Mouse (Mus musculus): ENCODE measurements around the gene Det1. TPM values are rescaled to one million over a fixed set of nuclear protein-coding genes. Genes with fewer than 3 reads are reported as not detected.
A peak's percentile ranks its signal among the peaks of the same experiment; 100 is the strongest.

Gene Det1
- polyA plus RNA-seq, 1 experiment from 2014 or later = 17.7 TPM

- Histone ChIP-seq H3K9ac (replicated peaks) (no peak overlapping the region), H3K4me1 (replicated peaks) (peaks cover 14% of the 10 kb centered on the region), H3K36me3 (peaks cover 60% of the 10 kb centered on the region), H3K4me3 (replicated peaks) (no peak overlapping the region), H3K27me3 (no peaks in the 10 kb centered on the region), H3K9me3 (no peaks in the 10 kb centered on the region), H3K4me2 (replicated peaks) (no peak overlapping the region), H3K27ac (no peak overlapping the region)
- no peak for ATAC-seq
- 90% methylated on average over 5 of the region's 5 CpGs for WGBS
Measured at GRCm38 (mm10) chr7:78841601-78842000, 5.5 kb downstream of the Det1 start.

DNA sequence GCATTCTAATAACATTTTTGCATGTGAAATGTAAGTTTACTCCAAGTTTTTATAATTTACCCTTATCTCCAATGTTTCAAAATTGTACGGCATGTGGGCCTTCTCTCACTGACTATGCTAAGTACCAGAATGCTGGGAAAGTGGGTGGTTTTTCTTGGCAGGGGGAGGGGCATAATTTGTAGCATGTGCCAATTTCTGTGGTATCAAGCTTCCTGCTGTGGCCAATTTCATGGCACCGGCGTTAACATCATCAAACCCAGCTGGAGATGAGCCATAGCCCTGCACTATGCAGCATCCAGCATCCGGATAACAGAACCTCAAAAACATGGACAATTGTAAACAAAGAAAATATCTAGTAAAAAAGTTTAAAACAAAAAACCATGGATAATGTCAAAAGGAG lies 9.8 kb downstream of the Det1 start:
- ATAC-seq = no peak
- Histone ChIP-seq H3K4me3 (replicated peaks) (no peak overlapping the region), H3K4me1 (replicated peaks) (no peaks in the 10 kb centered on the region), H3K27me3 (no peaks in the 10 kb centered on the region), H3K9ac (replicated peaks) (no peak overlapping the region), H3K4me2 (replicated peaks) (no peak overlapping the region), H3K27ac (no peak overlapping the region), H3K9me3 (no peaks in the 10 kb centered on the region), H3K36me3 (peaks cover 63% of the 10 kb centered on the region)
- 77% methylated on average over 4 of the region's 4 CpGs for WGBS

- Histone ChIP-seq H3K9ac (replicated peaks) (no peak overlapping the region), H3K27me3 (no peaks in the 10 kb centered on the region), H3K27ac (no peak overlapping the region), H3K36me3 (peaks cover 52% of the 10 kb centered on the region), H3K9me3 (no peaks in the 10 kb centered on the region), H3K4me2 (replicated peaks) (no peak overlapping the region), H3K4me1 (replicated peaks) (no peaks in the 10 kb centered on the region), H3K4me3 (replicated peaks) (no peak overlapping the region)
- ATAC-seq = no peak
- 90% methylated on average over 4 of the region's 4 CpGs for WGBS
Measured at GRCm38 (mm10) chr7:78835656-78836055, 11.4 kb downstream of the Det1 start.

GRCm38 (mm10) chr7:78827749-78828362 lies 19.2 kb downstream of the Det1 start:
- H3K27ac ChIP-seq = peak overlapping the region; percentile 69
- no peak for ATAC-seq
- no peaks in the 10 kb centered on the region for H3K9me3 ChIP-seq
- no peak overlapping the region for H3K9ac ChIP-seq (replicated peaks)
- 82% methylated on average over 14 of the region's 14 CpGs for WGBS
- peaks cover 51% of the 10 kb centered on the region for H3K36me3 ChIP-seq
- H3K4me2 ChIP-seq (replicated peaks) = no peak overlapping the region
- H3K27me3 ChIP-seq = no peaks in the 10 kb centered on the region
- H3K4me3 ChIP-seq (replicated peaks) = no peak overlapping the region
- peaks cover 23% of the 10 kb centered on the region for H3K4me1 ChIP-seq (replicated peaks)

GRCm38 (mm10) chr7:78826682-78827385 lies 20.2 kb downstream of the Det1 start:
- H3K9me3 ChIP-seq = no peaks in the 10 kb centered on the region
- WGBS = 49% methylated on average over 9 of the region's 9 CpGs
- H3K4me3 ChIP-seq (replicated peaks) = no peak overlapping the region
- H3K27ac ChIP-seq = peak overlapping the region; percentile 69
- no peaks in the 10 kb centered on the region for H3K27me3 ChIP-seq
- no peak overlapping the region for H3K4me2 ChIP-seq (replicated peaks)
- peaks cover 56% of the 10 kb centered on the region for H3K36me3 ChIP-seq
- ATAC-seq = peak; percentile 93
- no peak overlapping the region for H3K9ac ChIP-seq (replicated peaks)
- H3K4me1 ChIP-seq (replicated peaks) = peaks cover 23% of the 10 kb centered on the region

- H3K4me1 ChIP-seq (replicated peaks) = peaks cover 12% of the 10 kb centered on the region
- H3K36me3 ChIP-seq = peaks cover 15% of the 10 kb centered on the region
- H3K4me2 ChIP-seq (replicated peaks) = no peak overlapping the region
- no peak for ATAC-seq
- no peak overlapping the region for H3K27ac ChIP-seq
- WGBS = 90% methylated on average over 12 of the region's 12 CpGs
- H3K9ac ChIP-seq (replicated peaks) = no peak overlapping the region
- no peaks in the 10 kb centered on the region for H3K9me3 ChIP-seq
- H3K4me3 ChIP-seq (replicated peaks) = no peak overlapping the region
- H3K27me3 ChIP-seq = no peaks in the 10 kb centered on the region
Measured at GRCm38 (mm10) chr7:78818336-78818735, 28.7 kb downstream of the Det1 start.

DNA sequence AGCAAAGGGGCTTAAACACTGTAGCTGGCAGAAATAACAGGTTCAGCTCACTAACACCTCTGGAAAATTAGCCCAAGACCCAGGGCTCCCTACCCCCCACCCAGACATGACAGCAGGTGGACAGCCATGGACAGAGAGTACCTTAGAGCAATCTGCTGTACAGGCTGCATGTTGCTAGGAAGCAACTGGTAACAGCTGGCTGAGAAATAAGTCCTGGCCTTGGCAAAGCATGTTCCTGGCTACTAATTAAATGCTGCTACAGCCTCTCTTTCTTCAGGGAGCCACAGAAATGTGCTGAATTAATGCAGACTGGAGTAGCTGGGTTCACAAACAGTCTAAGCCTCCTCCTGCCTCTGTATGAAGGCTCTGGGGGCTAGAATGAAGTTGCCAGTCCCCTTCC lies 32.3 kb downstream of the Det1 start:
- Histone ChIP-seq H3K9me3 (no peaks in the 10 kb centered on the region), H3K4me1 (replicated peaks) (peaks cover 12% of the 10 kb centered on the region), H3K4me3 (replicated peaks) (no peak overlapping the region), H3K27ac (peak overlapping the region; percentile 69), H3K27me3 (no peaks in the 10 kb centered on the region), H3K4me2 (replicated peaks) (no peak overlapping the region), H3K36me3 (no peaks in the 10 kb centered on the region), H3K9ac (replicated peaks) (no peak overlapping the region)
- peak; percentile 71; the same call in 1 of the 2 replicates for ATAC-seq

GRCm38 (mm10) chr7:78813791-78814190 lies 33.3 kb downstream of the Det1 start:
- Histone ChIP-seq H3K36me3 (no peaks in the 10 kb centered on the region), H3K4me2 (replicated peaks) (no peak overlapping the region), H3K4me1 (replicated peaks) (peaks cover 12% of the 10 kb centered on the region), H3K27me3 (no peaks in the 10 kb centered on the region), H3K9ac (replicated peaks) (no peak overlapping the region), H3K27ac (peak overlapping the region; percentile 22; the same call in 1 of the 2 replicates), H3K9me3 (no peaks in the 10 kb centered on the region), H3K4me3 (replicated peaks) (no peak overlapping the region)
- ATAC-seq = no peak
- 89% methylated on average over 6 of the region's 6 CpGs for WGBS

DNA sequence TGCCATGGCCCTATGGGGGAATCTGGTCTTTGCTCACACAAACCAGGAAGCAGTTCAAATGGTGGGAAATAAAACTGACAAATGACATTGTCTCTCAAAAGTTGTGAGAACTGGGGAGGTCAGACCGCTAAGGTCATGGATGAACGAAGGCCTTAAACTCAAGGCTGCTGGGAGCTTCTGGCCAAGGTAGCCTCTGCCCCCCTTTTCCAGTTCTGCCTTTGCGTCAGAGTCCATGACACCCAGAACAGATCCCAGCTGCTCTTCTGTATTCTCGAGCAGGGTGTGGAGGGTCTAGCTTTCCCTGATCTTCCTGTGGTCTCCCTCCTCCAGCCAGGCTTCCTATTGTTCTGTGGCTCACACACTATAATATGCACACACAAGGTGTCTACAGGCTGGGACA lies 39.9 kb downstream of the Det1 start:
- Histone ChIP-seq H3K9me3 (no peaks in the 10 kb centered on the region), H3K4me1 (replicated peaks) (no peaks in the 10 kb centered on the region), H3K9ac (replicated peaks) (no peak overlapping the region), H3K27me3 (no peaks in the 10 kb centered on the region), H3K4me2 (replicated peaks) (no peak overlapping the region), H3K27ac (no peak overlapping the region), H3K4me3 (replicated peaks) (no peak overlapping the region), H3K36me3 (no peaks in the 10 kb centered on the region)
- ATAC-seq = no peak
- 81% methylated on average over 4 of the region's 4 CpGs for WGBS

- H3K9me3 ChIP-seq = no peaks in the 10 kb centered on the region
- peaks cover 7% of the 10 kb centered on the region for H3K4me1 ChIP-seq (replicated peaks)
- no peak overlapping the region for H3K4me3 ChIP-seq (replicated peaks)
- H3K36me3 ChIP-seq = no peaks in the 10 kb centered on the region
- H3K27ac ChIP-seq = no peak overlapping the region
- ATAC-seq = no peak
- no peak overlapping the region for H3K4me2 ChIP-seq (replicated peaks)
- H3K27me3 ChIP-seq = 0 out of 2 replicates have a peak, but pooled peaks cover 7% of the 10 kb centered on the region
- H3K9ac ChIP-seq (replicated peaks) = no peak overlapping the region
- 87% methylated on average over 3 of the region's 3 CpGs for WGBS
Measured at GRCm38 (mm10) chr7:78803841-78804240, 43.2 kb downstream of the Det1 start.

DNA sequence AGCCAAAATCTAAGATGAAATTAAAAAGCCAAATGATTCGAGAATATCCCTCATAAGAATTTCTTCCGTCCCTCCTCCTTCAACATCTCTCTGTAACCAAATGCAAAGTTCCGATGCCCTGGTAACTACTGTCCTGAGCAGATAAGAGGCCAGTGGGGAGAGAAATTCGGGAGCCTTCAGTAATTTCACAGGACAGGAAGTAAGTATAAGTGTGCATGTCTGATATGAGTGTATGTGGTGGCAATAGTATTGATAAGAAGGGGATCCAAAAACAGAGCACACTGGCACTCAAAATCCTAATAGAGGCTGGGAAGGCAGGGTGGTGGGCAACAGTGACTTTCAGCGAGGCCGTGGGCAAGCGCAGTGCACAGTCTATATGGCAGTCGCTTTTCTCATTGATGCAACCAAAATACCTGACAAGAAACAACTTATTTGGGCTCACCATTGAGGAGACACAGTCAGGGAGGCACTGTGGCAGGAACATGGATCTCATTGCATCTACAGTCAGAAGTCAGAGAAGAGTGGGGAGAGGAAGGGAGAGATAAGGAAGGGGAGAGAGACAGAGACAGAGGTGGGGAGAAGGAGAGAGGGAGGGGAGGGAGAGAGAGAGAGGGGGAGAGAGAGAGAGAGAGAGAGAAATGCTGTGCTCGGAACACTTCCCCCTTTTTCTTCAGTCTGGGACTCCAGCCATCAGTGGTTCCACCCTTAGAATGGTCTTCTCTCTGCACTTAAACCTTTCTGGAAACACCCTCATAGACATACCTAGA lies 47.1 kb downstream of the Det1 start:
- H3K9ac ChIP-seq (replicated peaks) = no peak overlapping the region
- H3K27ac ChIP-seq = no peak overlapping the region
- no peaks in the 10 kb centered on the region for H3K36me3 ChIP-seq
- no peak for ATAC-seq
- no peaks in the 10 kb centered on the region for H3K9me3 ChIP-seq
- H3K4me2 ChIP-seq (replicated peaks) = no peak overlapping the region
- peaks cover 22% of the 10 kb centered on the region for H3K4me1 ChIP-seq (replicated peaks)
- 80% methylated on average over 9 of the region's 9 CpGs for WGBS
- H3K4me3 ChIP-seq (replicated peaks) = no peak overlapping the region
- H3K27me3 ChIP-seq = 0 out of 2 replicates have a peak, but pooled peaks cover 7% of the 10 kb centered on the region

DNA sequence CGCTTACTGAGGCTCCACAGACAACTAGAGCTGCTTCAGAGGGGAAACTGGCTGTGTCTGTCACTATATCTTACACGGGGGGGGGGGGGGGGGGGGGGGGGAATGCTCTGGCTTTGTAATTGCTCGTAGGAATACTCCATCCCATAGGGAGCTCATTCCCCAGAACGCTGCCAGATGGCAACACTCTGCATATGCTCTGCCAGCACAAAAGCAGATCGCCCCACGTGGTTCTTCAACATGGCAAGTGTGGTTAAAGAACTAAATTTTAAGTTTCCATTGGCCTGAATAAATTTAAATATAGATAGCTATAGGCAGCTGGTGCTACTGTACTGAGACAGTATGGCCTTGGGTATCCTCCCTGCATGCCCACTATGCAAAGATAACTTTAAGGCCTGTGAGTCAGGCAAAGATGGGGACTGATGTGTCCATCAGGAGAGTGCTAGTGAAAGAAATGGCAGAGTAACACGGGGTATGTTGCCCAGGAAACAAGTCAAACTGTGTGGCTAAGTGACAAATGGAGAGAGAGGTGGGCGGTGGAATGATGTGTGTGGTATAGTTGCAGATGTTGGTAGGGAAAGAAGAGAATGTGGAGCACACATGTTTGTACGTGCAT lies 49.1 kb downstream of the Det1 start:
- Histone ChIP-seq H3K36me3 (peaks cover 10% of the 10 kb centered on the region; the same call in 1 of the 2 replicates), H3K4me2 (replicated peaks) (no peak overlapping the region), H3K9me3 (no peaks in the 10 kb centered on the region), H3K4me1 (replicated peaks) (peaks cover 22% of the 10 kb centered on the region), H3K27ac (no peak overlapping the region; the same call in 1 of the 2 replicates), H3K4me3 (replicated peaks) (no peak overlapping the region), H3K9ac (replicated peaks) (no peak overlapping the region), H3K27me3 (0 out of 2 replicates have a peak, but pooled peaks cover 7% of the 10 kb centered on the region)
- 40% methylated on average over 8 of the region's 9 CpGs for WGBS
- peak; percentile 68 for ATAC-seq

Data from midbrain, embryonic 13.5 days (tissue).